Mouse (Mus musculus) spleen, postnatal 4 days (tissue): ENCODE measurements around the gene Cfap44.
"Not testable (repeated sequence)": the region's sequence is repeated elsewhere in the genome, so short reads cannot be mapped to it uniquely, and the experiment has no call there.

Experiments
- DNase-seq, 2 experiments: peaks; one replicate each; pipeline ENCODE4 v3.0.0; 2022; ENCODE audit warnings: low spot score in 2 of 2

The Cfap44 gene

GRCm38 (mm10) chr16:44428456-44428855 lies 33.9 kb downstream of the Cfap44 start:
- no peak for DNase-seq

GRCm38 (mm10) chr16:44430021-44430420 lies 35.4 kb downstream of the Cfap44 start:
- no peak for DNase-seq

- no peak for DNase-seq
Measured at GRCm38 (mm10) chr16:44434931-44435330, 40.3 kb downstream of the Cfap44 start.

GRCm38 (mm10) chr16:44435481-44435880 lies 40.9 kb downstream of the Cfap44 start:
- DNase-seq, result no peak

- DNase-seq, result not testable (repeated sequence)
Measured at GRCm38 (mm10) chr16:44441913-44442312, 47.3 kb downstream of the Cfap44 start.

GRCm38 (mm10) chr16:44457858-44458257 lies 63.3 kb downstream of the Cfap44 start:
- no peak for DNase-seq

GRCm38 (mm10) chr16:44458826-44459225 lies 64.2 kb downstream of the Cfap44 start:
- no peak for DNase-seq

- DNase-seq, result no peak
Measured at GRCm38 (mm10) chr16:44460922-44461321, 66.3 kb downstream of the Cfap44 start.

GRCm38 (mm10) chr16:44475281-44475680 lies 80.7 kb downstream of the Cfap44 start:
- DNase-seq, result no peak

GRCm38 (mm10) chr16:44475682-44476375 lies 81.2 kb downstream of the Cfap44 start:
- DNase-seq, result no peak

GRCm38 (mm10) chr16:44478767-44479166 lies 84.2 kb downstream of the Cfap44 start:
- no peak for DNase-seq

- no peak for DNase-seq
Measured at GRCm38 (mm10) chr16:44479852-44480251, 85.3 kb downstream of the Cfap44 start.

GRCm38 (mm10) chr16:44480616-44481015 lies 86.0 kb downstream of the Cfap44 start:
- DNase-seq, result no peak

- DNase-seq, result no peak
Measured at GRCm38 (mm10) chr16:44481599-44482593, 87.3 kb downstream of the Cfap44 start.

- peak; percentile 49 to 84 for DNase-seq
Measured at GRCm38 (mm10) chr16:44484079-44484478, 89.5 kb downstream of the Cfap44 start.

- no peak for DNase-seq
Measured at GRCm38 (mm10) chr16:44484831-44485230, 90.2 kb downstream of the Cfap44 start.

- no peak for DNase-seq
Measured at GRCm38 (mm10) chr16:44485691-44486090, 91.1 kb downstream of the Cfap44 start.

GRCm38 (mm10) chr16:44486612-44487011 lies 92.0 kb downstream of the Cfap44 start:
- no peak for DNase-seq

GRCm38 (mm10) chr16:44487194-44487593 lies 92.6 kb downstream of the Cfap44 start:
- DNase-seq, result no peak

- DNase-seq, result no peak
Measured at GRCm38 (mm10) chr16:44491051-44491450, 96.5 kb downstream of the Cfap44 start.

GRCm38 (mm10) chr16:44492151-44492550 lies 97.6 kb downstream of the Cfap44 start:
- no peak for DNase-seq

GRCm38 (mm10) chr16:44492706-44493105 lies 98.1 kb downstream of the Cfap44 start:
- DNase-seq, result no peak

GRCm38 (mm10) chr16:44493868-44494267 lies 99.3 kb downstream of the Cfap44 start:
- DNase-seq, result no peak
